Mouse (Mus musculus): ENCODE measurements around the gene Fam173a. TPM values are rescaled to one million over a fixed set of nuclear protein-coding genes. Genes with fewer than 3 reads are reported as not detected.

Fam173a gene
- polyA plus RNA-seq, 1 experiment from 2014 or later, result 99.3 TPM

- WGBS, result 79% methylated on average over 8 of the region's 8 CpGs
- Histone ChIP-seq H3K36me3 (peaks cover 45% of the 10 kb centered on the region), H3K9me3 (replicated peaks) (no peaks in the 10 kb centered on the region), H3K27ac (replicated peaks) (peak overlapping the region; percentile 94), H3K9ac (peak overlapping the region; percentile 54; the same call in 1 of the 2 replicates), H3K27me3 (no peaks in the 10 kb centered on the region), H3K4me3 (replicated peaks) (peak overlapping the region; percentile 54), H3K4me2 (replicated peaks) (peak overlapping the region; percentile 73), H3K4me1 (peaks cover 70% of the 10 kb centered on the region)
- no peak for ATAC-seq (ENCODE audit: insufficient number of reproducible peaks, low FRiP score, low TSS enrichment, low read depth)
Observed at GRCm38 (mm10) chr17:25828223-25828594, 35.5 kb upstream of the Fam173a start.

DNA sequence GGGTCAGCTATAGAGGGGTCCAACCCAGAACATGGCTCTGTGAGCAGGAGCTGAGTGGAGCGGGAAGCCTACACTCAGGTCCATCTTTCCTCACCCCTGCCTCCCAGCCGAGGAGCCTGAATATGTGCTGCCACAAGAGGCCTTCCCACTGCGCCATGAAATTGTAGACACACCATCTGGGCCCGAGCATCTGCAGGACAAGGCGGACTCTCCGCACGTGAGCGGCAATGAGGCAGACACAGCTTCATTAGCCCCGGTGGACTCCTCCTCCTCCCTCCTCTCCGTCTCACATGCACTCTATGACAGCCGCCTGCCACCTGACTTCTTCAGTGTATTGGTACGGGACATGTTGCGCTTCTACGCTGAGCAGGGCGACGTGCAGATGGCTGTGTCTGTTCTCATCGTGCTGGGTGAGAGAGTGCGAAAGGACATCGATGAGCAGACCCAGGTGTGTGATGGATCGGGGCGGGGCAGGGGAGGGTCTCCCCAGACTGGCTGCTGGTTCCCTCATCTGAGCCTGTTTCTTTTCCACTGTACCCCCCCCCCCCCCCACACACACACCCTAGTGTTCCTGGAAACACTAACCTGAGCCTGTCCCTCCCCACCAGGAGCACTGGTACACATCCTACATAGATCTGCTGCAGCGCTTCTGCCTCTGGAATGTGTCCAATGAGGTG lies 35.0 kb upstream of the Fam173a start:
- Histone ChIP-seq H3K9me3 (replicated peaks) (no peaks in the 10 kb centered on the region), H3K4me2 (replicated peaks) (peak overlapping the region; percentile 73; the same call in 1 of the 2 replicates), H3K4me1 (peaks cover 72% of the 10 kb centered on the region), H3K36me3 (peaks cover 45% of the 10 kb centered on the region), H3K27me3 (no peaks in the 10 kb centered on the region), H3K9ac (no peak overlapping the region), H3K27ac (replicated peaks) (no peak overlapping the region), H3K4me3 (replicated peaks) (peak overlapping the region; percentile 54; the same call in 1 of the 2 replicates)
- WGBS, result 88% methylated on average over 22 of the region's 22 CpGs
- no peak for ATAC-seq (ENCODE audit: insufficient number of reproducible peaks, low FRiP score, low TSS enrichment, low read depth)

DNA sequence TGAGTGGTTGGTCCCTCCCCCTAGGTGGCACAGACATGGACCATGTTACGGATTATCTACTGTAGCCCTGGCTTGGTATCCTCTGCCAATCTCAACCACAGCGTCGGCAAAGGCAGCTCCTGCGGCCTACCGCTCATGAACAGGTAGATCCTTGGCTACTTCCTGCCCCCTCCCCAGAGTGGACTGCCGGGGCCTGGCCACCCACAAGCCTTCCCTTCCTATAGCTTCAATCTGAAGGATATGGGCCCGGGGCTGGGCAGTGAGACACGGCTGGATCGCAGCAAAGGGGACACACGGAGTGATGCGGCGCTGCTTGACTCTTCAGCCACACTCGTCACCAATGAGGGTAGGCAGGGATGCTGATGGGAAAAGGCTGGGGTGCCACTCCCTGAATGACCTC lies 34.3 kb upstream of the Fam173a start:
- Histone ChIP-seq H3K27me3 (0 out of 2 replicates have a peak, but pooled peaks cover under 1% of the 10 kb centered on the region), H3K4me1 (peaks cover 70% of the 10 kb centered on the region), H3K4me2 (replicated peaks) (no peak overlapping the region; the same call in 1 of the 2 replicates), H3K4me3 (replicated peaks) (no peak overlapping the region), H3K36me3 (peaks cover 45% of the 10 kb centered on the region), H3K27ac (replicated peaks) (no peak overlapping the region), H3K9me3 (replicated peaks) (no peaks in the 10 kb centered on the region), H3K9ac (no peak overlapping the region)
- 97% methylated on average over 13 of the region's 13 CpGs for WGBS
- no peak for ATAC-seq (ENCODE audit: insufficient number of reproducible peaks, low FRiP score, low TSS enrichment, low read depth)

DNA sequence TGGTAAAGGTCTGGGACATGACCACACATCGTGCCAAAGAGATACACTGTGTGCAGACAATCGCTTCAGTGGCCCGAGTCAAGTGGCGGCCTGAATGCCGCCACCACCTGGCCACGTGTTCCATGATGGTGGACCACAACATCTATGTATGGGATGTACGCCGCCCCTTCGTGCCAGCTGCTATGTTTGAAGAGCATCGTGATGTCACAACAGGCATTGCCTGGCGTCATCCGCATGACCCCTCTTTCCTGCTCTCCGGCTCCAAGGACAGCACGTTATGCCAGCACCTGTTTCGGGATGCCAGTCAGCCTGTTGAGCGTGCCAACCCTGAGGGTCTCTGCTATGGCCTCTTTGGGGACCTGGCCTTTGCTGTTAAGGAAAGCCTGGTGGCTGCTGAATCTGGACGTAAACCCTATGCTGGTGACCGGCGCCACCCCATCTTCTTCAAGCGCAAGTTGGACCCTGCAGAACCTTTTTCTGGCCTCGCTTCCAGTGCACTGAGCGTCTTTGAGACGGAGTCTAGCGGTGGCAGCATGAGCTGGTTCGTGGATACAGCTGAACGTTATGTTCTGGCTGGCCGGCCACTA lies 33.4 kb upstream of the Fam173a start:
- WGBS, result 95% methylated on average over 27 of the region's 27 CpGs
- H3K36me3 ChIP-seq, result peaks cover 36% of the 10 kb centered on the region
- H3K4me3 ChIP-seq (replicated peaks), result no peak overlapping the region
- H3K27me3 ChIP-seq, result peaks cover 5% of the 10 kb centered on the region; the same call in 1 of the 2 replicates
- H3K9ac ChIP-seq, result no peak overlapping the region
- ATAC-seq (ENCODE audit: insufficient number of reproducible peaks, low FRiP score, low TSS enrichment, low read depth), result no peak
- no peaks in the 10 kb centered on the region for H3K9me3 ChIP-seq (replicated peaks)
- peaks cover 61% of the 10 kb centered on the region for H3K4me1 ChIP-seq
- no peak overlapping the region; the same call in 1 of the 2 replicates for H3K4me2 ChIP-seq (replicated peaks)
- no peak overlapping the region for H3K27ac ChIP-seq (replicated peaks)

DNA sequence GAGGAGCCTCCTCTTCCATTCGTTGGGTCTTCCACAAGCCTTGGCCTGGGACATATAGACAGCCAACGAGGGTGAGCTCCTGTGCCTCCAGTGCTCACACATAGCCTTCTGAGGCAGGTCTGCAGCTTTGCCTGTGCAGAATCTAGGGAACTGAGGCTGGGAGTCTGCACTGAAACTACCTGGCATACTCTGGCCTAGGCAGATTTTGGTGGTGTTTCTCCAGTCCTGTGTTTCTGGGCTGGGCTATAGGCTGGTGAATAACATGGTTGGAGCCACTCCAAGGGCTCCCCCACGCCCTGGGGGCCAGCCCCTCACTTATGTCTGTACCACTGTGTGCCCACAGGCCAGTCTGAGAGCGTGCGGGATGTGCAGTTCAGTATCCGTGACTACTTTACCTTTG lies 32.6 kb upstream of the Fam173a start:
- 89% methylated on average over 6 of the region's 6 CpGs for whole genome bisulfite sequencing
- Histone ChIP-seq H3K36me3 (peaks cover 28% of the 10 kb centered on the region), H3K27me3 (peaks cover 11% of the 10 kb centered on the region), H3K9ac (no peak overlapping the region), H3K4me2 (replicated peaks) (no peak overlapping the region), H3K4me1 (peaks cover 54% of the 10 kb centered on the region), H3K9me3 (replicated peaks) (no peaks in the 10 kb centered on the region), H3K4me3 (replicated peaks) (no peak overlapping the region), H3K27ac (replicated peaks) (no peak overlapping the region)
- ATAC-seq (ENCODE audit: insufficient number of reproducible peaks, low FRiP score, low TSS enrichment, low read depth), result no peak

DNA sequence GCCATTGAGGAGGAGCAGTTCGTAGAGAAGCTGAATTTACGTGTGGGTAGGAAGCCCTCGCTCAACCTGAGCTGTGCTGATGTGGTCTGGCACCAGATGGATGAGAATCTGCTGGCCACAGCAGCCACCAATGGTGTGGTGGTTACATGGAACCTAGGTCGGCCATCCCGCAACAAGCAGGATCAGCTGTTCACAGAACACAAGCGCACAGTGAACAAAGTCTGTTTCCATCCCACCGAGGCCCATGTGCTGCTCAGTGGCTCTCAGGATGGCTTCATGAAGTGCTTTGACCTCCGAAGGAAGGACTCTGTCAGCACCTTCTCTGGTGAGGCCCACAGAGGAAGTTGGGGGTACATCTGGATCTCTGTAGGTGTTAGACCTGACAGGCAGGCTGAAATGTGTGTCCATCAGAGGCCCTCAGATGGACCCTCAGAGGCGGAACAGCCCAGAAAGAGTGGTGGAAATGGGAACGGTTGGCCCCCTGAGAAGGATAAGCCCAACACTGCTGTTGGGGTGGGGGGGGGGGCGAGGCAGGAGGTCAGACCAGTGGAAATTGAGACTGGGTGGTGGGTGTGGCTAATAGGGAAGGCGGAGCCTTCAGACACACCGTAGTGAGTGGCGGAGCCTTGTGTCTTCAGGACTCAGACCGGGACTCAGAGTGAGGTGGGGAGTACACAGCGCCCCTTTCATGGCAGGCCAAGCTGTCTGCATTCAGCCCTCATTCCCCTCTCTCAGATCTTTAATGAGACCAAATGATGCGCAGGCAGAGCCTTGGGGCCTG lies 31.9 kb upstream of the Fam173a start:
- Histone ChIP-seq H3K27ac (replicated peaks) (no peak overlapping the region), H3K4me2 (replicated peaks) (peak overlapping the region; percentile 94), H3K4me1 (peaks cover 48% of the 10 kb centered on the region), H3K9me3 (replicated peaks) (no peaks in the 10 kb centered on the region), H3K9ac (peak overlapping the region; percentile 74; the same call in 1 of the 2 replicates), H3K4me3 (replicated peaks) (peak overlapping the region; percentile 69), H3K27me3 (peaks cover 19% of the 10 kb centered on the region), H3K36me3 (peaks cover 21% of the 10 kb centered on the region)
- no peak for ATAC-seq (ENCODE audit: insufficient number of reproducible peaks, low FRiP score, low TSS enrichment, low read depth)
- WGBS, result 75% methylated on average over 16 of the region's 17 CpGs

- Histone ChIP-seq H3K4me2 (replicated peaks) (peak within 1 kb of the TSS; percentile 94), H3K9me3 (replicated peaks) (no peaks in the 10 kb centered on the region), H3K27ac (replicated peaks) (peak within 1 kb of the TSS; percentile 44; the same call in 1 of the 2 replicates), H3K4me1 (peaks cover 45% of the 10 kb centered on the region), H3K9ac (peak within 1 kb of the TSS; percentile 74), H3K4me3 (replicated peaks) (peak within 1 kb of the TSS; percentile 69), H3K27me3 (peaks cover 30% of the 10 kb centered on the region), H3K36me3 (peaks cover 20% of the 10 kb centered on the region)
- WGBS, result under 1% methylated on average over 18 of the region's 18 CpGs
- ATAC-seq (ENCODE audit: insufficient number of reproducible peaks, low FRiP score, low TSS enrichment, low read depth), result peak; percentile 59; the same call in 1 of the 2 replicates
Observed at GRCm38 (mm10) chr17:25823452-25823851, 30.8 kb upstream of the Fam173a start, which contains the start of gene Wdr24. Wdr24 (plus strand) TSS chr17:25823627.

DNA sequence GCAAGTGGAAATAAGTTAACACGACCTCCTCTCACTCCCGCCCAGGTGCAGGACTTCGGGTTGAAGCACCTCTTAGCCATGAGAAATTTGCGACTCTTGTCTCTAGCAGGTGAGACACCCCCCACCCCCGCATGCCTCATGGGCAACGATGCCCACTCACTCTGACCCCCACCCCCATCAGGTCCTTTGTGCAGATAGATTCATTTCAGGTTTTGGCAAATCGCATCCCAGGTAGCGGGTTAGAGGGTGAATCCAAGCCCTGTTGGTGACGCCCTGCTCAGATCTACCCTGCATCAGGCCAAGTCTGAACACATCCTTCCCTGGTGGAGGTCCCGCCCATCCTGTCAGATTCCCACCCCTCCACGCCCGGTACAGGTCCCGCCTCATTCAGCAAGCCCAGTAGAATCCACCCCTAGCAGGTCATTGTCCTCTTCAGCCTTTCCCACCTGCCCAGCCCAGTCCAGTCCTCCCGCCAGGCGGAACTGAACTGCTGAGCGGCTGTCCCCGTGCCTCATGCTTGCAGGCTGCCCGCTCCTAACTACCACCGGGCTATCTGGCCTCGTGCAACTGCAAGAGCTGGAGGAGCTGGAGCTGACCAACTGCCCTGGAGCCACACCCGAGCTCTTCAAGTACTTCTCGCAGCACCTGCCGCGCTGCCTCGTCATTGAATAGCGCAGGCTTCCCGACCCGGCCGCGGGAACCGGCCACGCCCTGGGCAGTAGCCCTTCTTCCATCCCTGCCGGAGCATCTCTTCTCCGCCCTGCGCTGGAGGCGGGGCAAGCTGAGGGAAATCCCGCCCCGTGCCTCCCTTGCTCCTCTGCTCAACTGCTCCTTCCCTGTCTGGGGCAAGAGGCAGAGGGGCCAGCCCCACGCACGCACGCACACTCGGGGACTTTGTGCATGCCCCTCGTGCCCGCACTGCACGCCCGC lies 26.4 kb upstream of the Fam173a start:
- Histone ChIP-seq H3K36me3 (no peaks in the 10 kb centered on the region), H3K9me3 (replicated peaks) (no peaks in the 10 kb centered on the region), H3K27ac (replicated peaks) (no peak overlapping the region), H3K4me2 (replicated peaks) (peak overlapping the region; percentile 47), H3K4me3 (replicated peaks) (peak overlapping the region; percentile 27), H3K27me3 (peaks cover 41% of the 10 kb centered on the region), H3K4me1 (peaks cover 15% of the 10 kb centered on the region), H3K9ac (no peak overlapping the region)
- ATAC-seq (ENCODE audit: insufficient number of reproducible peaks, low FRiP score, low TSS enrichment, low read depth), result no peak
- WGBS, result 6% methylated on average over 46 of the region's 46 CpGs

DNA sequence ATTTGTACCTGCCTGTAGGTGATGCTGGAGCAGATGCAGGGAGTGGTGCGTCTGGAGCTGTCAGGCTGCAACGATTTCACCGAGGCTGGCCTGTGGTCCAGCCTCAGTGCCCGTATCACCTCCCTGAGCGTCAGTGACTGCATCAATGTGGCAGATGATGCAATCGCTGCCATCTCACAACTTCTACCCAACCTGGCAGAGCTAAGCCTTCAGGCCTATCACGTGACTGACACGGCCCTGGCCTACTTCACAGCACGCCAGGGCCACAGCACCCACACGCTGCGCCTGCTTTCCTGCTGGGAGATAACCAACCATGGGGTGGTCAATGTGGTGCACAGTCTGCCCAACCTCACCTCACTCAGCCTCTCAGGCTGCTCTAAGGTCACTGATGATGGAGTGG lies 25.0 kb upstream of the Fam173a start:
- peaks cover 46% of the 10 kb centered on the region for H3K27me3 ChIP-seq
- no peak overlapping the region for H3K4me2 ChIP-seq (replicated peaks)
- H3K36me3 ChIP-seq, result no peaks in the 10 kb centered on the region
- 77% methylated on average over 11 of the region's 11 CpGs for WGBS
- H3K9ac ChIP-seq, result no peak overlapping the region
- H3K4me1 ChIP-seq, result peaks cover 15% of the 10 kb centered on the region
- H3K27ac ChIP-seq (replicated peaks), result no peak overlapping the region
- no peak overlapping the region for H3K4me3 ChIP-seq (replicated peaks)
- H3K9me3 ChIP-seq (replicated peaks), result no peaks in the 10 kb centered on the region
- ATAC-seq (ENCODE audit: insufficient number of reproducible peaks, low FRiP score, low TSS enrichment, low read depth), result no peak

DNA sequence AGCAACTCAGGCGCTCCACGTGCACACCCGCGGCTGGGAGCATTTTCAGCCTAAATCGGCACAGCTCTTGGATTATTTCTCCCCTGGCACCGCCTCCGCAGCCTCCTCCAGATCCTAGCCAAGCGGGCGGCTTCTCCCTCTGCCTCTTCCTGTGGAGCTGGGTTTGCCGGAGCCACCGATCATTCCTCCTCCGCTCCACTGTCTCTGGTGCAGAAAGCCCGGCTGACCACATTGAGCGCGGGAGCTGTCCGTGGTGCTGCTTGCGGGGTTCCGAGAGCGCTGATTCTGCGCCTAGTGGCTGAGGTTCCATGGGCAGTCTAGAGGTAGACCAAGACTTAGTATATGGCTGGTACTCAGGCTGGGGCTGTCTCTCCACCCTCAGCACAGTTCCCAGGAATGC lies 20.8 kb upstream of the Fam173a start:
- Histone ChIP-seq H3K27ac (replicated peaks) (no peak overlapping the region), H3K9me3 (replicated peaks) (no peaks in the 10 kb centered on the region), H3K4me1 (peaks cover 22% of the 10 kb centered on the region), H3K4me2 (replicated peaks) (peak overlapping the region; percentile 12; the same call in 1 of the 2 replicates), H3K27me3 (peaks cover 56% of the 10 kb centered on the region), H3K36me3 (no peaks in the 10 kb centered on the region), H3K4me3 (replicated peaks) (no peak overlapping the region), H3K9ac (no peak overlapping the region)
- WGBS, result 2% methylated on average over 20 of the region's 20 CpGs
- ATAC-seq (ENCODE audit: insufficient number of reproducible peaks, low FRiP score, low TSS enrichment, low read depth), result no peak
